Mouse (Mus musculus): ENCODE data around the gene Rps15a. TPM values are rescaled to one million over a fixed set of nuclear protein-coding genes. Genes with fewer than 3 reads are reported as not detected.

Gene Rps15a
- polyA plus RNA-seq, 1 experiment from 2014 or later, result 791 TPM

Other genes with a start within 250 kb of the Rps15a start
- gene Arl6ip1, start 13.5 kb upstream of the Rps15a start, polyA plus RNA-seq (2015; fragmentation: Nextera tagmentation; extraction: Ambion mirVana), result 530 and 633 TPM in 2 replicates
- gene Smg1, start 127.5 kb upstream of the Rps15a start, polyA plus RNA-seq (2015; fragmentation: Nextera tagmentation; extraction: Ambion mirVana), result 13.4 and 14.1 TPM in 2 replicates

Measured in lung, embryonic 16.5 days (tissue).